Mouse (Mus musculus): ENCODE measurements around the gene Galnt2. TPM values are rescaled to one million over a fixed set of nuclear protein-coding genes. Genes with fewer than 3 reads are reported as not detected.

The Galnt2 gene
- polyA plus RNA-seq, 1 experiment, result 22.2 TPM

GRCm38 (mm10) chr8:124263058-124263457 is 31.9 kb downstream of the Galnt2 start:
- Histone ChIP-seq H3K27me3 (ENCODE audit: control insufficient read depth, insufficient read depth, low read length) (no peaks in the 10 kb centered on the region), H3K36me3 (ENCODE audit: control insufficient read depth, insufficient read depth, low read length) (no peaks in the 10 kb centered on the region), H3K27ac (ENCODE audit: control insufficient read depth, insufficient read depth, low read length) (no peak overlapping the region), H3K4me1 (replicated peaks; ENCODE audit: control insufficient read depth, insufficient read depth, low read length) (peaks cover 62% of the 10 kb centered on the region), H3K4me3 (ENCODE audit: control insufficient read depth, insufficient read depth, low read length) (no peak overlapping the region)
- WGBS, result 91% methylated on average over 9 of the region's 9 CpGs
- no peak for TF ChIP-seq POLR2A (IDR thresholded peaks at IDR 0.05; ENCODE audit: control insufficient read depth, extremely low read depth, insufficient read depth, low read length, poor library complexity)
- TF ChIP-seq CTCF (IDR thresholded peaks at IDR 0.05; ENCODE audit: borderline replicate concordance, control insufficient read depth, extremely low read depth, insufficient read depth, low read length, poor library complexity), result no peak
- DNase-seq, result no peak

- Histone ChIP-seq H3K4me1 (replicated peaks; ENCODE audit: control insufficient read depth, insufficient read depth, low read length) (peaks cover 57% of the 10 kb centered on the region), H3K27ac (ENCODE audit: control insufficient read depth, insufficient read depth, low read length) (no peak overlapping the region), H3K27me3 (ENCODE audit: control insufficient read depth, insufficient read depth, low read length) (no peaks in the 10 kb centered on the region), H3K36me3 (ENCODE audit: control insufficient read depth, insufficient read depth, low read length) (no peaks in the 10 kb centered on the region), H3K4me3 (ENCODE audit: control insufficient read depth, insufficient read depth, low read length) (no peak overlapping the region)
- DNase-seq, result no peak
- TF ChIP-seq POLR2A (IDR thresholded peaks at IDR 0.05; ENCODE audit: control insufficient read depth, extremely low read depth, insufficient read depth, low read length, poor library complexity) (no peak), CTCF (IDR thresholded peaks at IDR 0.05; ENCODE audit: borderline replicate concordance, control insufficient read depth, extremely low read depth, insufficient read depth, low read length, poor library complexity) (no peak)
- 73% methylated on average over 8 of the region's 8 CpGs for WGBS
Measured at GRCm38 (mm10) chr8:124264032-124264431, 32.8 kb downstream of the Galnt2 start.

GRCm38 (mm10) chr8:124264671-124265070 is 33.5 kb downstream of the Galnt2 start:
- no peak for DNase-seq
- no peaks in the 10 kb centered on the region for H3K27me3 ChIP-seq (ENCODE audit: control insufficient read depth, insufficient read depth, low read length)
- 94% methylated on average over 12 of the region's 12 CpGs for WGBS
- peaks cover 55% of the 10 kb centered on the region for H3K4me1 ChIP-seq (replicated peaks; ENCODE audit: control insufficient read depth, insufficient read depth, low read length)
- no peak overlapping the region for H3K4me3 ChIP-seq (ENCODE audit: control insufficient read depth, insufficient read depth, low read length)
- no peak for TF ChIP-seq CTCF (IDR thresholded peaks at IDR 0.05; ENCODE audit: borderline replicate concordance, control insufficient read depth, extremely low read depth, insufficient read depth, low read length, poor library complexity)
- TF ChIP-seq POLR2A (IDR thresholded peaks at IDR 0.05; ENCODE audit: control insufficient read depth, extremely low read depth, insufficient read depth, low read length, poor library complexity), result no peak
- no peak overlapping the region for H3K27ac ChIP-seq (ENCODE audit: control insufficient read depth, insufficient read depth, low read length)
- no peaks in the 10 kb centered on the region for H3K36me3 ChIP-seq (ENCODE audit: control insufficient read depth, insufficient read depth, low read length)

GRCm38 (mm10) chr8:124265130-124265529 is 33.9 kb downstream of the Galnt2 start:
- no peak overlapping the region for H3K4me3 ChIP-seq (ENCODE audit: control insufficient read depth, insufficient read depth, low read length)
- no peak for DNase-seq
- peaks cover 51% of the 10 kb centered on the region for H3K4me1 ChIP-seq (replicated peaks; ENCODE audit: control insufficient read depth, insufficient read depth, low read length)
- H3K36me3 ChIP-seq (ENCODE audit: control insufficient read depth, insufficient read depth, low read length), result no peaks in the 10 kb centered on the region
- no peaks in the 10 kb centered on the region for H3K27me3 ChIP-seq (ENCODE audit: control insufficient read depth, insufficient read depth, low read length)
- no peak overlapping the region for H3K27ac ChIP-seq (ENCODE audit: control insufficient read depth, insufficient read depth, low read length)
- WGBS, result 97% methylated on average over 2 of the region's 2 CpGs
- TF ChIP-seq POLR2A (IDR thresholded peaks at IDR 0.05; ENCODE audit: control insufficient read depth, extremely low read depth, insufficient read depth, low read length, poor library complexity), result no peak
- TF ChIP-seq CTCF (IDR thresholded peaks at IDR 0.05; ENCODE audit: borderline replicate concordance, control insufficient read depth, extremely low read depth, insufficient read depth, low read length, poor library complexity), result no peak

GRCm38 (mm10) chr8:124265798-124266197 is 34.6 kb downstream of the Galnt2 start:
- no peaks in the 10 kb centered on the region for H3K36me3 ChIP-seq (ENCODE audit: control insufficient read depth, insufficient read depth, low read length)
- peaks cover 48% of the 10 kb centered on the region for H3K4me1 ChIP-seq (replicated peaks; ENCODE audit: control insufficient read depth, insufficient read depth, low read length)
- H3K4me3 ChIP-seq (ENCODE audit: control insufficient read depth, insufficient read depth, low read length), result no peak overlapping the region
- WGBS, result 56% methylated on average over 8 of the region's 8 CpGs
- H3K27me3 ChIP-seq (ENCODE audit: control insufficient read depth, insufficient read depth, low read length), result no peaks in the 10 kb centered on the region
- TF ChIP-seq POLR2A (IDR thresholded peaks at IDR 0.05; ENCODE audit: control insufficient read depth, extremely low read depth, insufficient read depth, low read length, poor library complexity) (no peak), CTCF (IDR thresholded peaks at IDR 0.05; ENCODE audit: borderline replicate concordance, control insufficient read depth, extremely low read depth, insufficient read depth, low read length, poor library complexity) (no peak)
- no peak for DNase-seq
- no peak overlapping the region for H3K27ac ChIP-seq (ENCODE audit: control insufficient read depth, insufficient read depth, low read length)

- WGBS, result 81% methylated on average over 4 of the region's 4 CpGs
- no peaks in the 10 kb centered on the region for H3K27me3 ChIP-seq (ENCODE audit: control insufficient read depth, insufficient read depth, low read length)
- H3K27ac ChIP-seq (ENCODE audit: control insufficient read depth, insufficient read depth, low read length), result no peak overlapping the region
- H3K4me3 ChIP-seq (ENCODE audit: control insufficient read depth, insufficient read depth, low read length), result no peak overlapping the region
- no peaks in the 10 kb centered on the region for H3K36me3 ChIP-seq (ENCODE audit: control insufficient read depth, insufficient read depth, low read length)
- peaks cover 52% of the 10 kb centered on the region for H3K4me1 ChIP-seq (replicated peaks; ENCODE audit: control insufficient read depth, insufficient read depth, low read length)
- no peak for DNase-seq
- no peak for TF ChIP-seq CTCF (IDR thresholded peaks at IDR 0.05; ENCODE audit: borderline replicate concordance, control insufficient read depth, extremely low read depth, insufficient read depth, low read length, poor library complexity)
- no peak for TF ChIP-seq POLR2A (IDR thresholded peaks at IDR 0.05; ENCODE audit: control insufficient read depth, extremely low read depth, insufficient read depth, low read length, poor library complexity)
Measured at GRCm38 (mm10) chr8:124267206-124267605, 36.0 kb downstream of the Galnt2 start.

- DNase-seq, result no peak
- H3K36me3 ChIP-seq (ENCODE audit: control insufficient read depth, insufficient read depth, low read length), result no peaks in the 10 kb centered on the region
- no peak overlapping the region for H3K4me3 ChIP-seq (ENCODE audit: control insufficient read depth, insufficient read depth, low read length)
- TF ChIP-seq CTCF (IDR thresholded peaks at IDR 0.05; ENCODE audit: borderline replicate concordance, control insufficient read depth, extremely low read depth, insufficient read depth, low read length, poor library complexity) (no peak), POLR2A (IDR thresholded peaks at IDR 0.05; ENCODE audit: control insufficient read depth, extremely low read depth, insufficient read depth, low read length, poor library complexity) (no peak)
- no peak overlapping the region for H3K27ac ChIP-seq (ENCODE audit: control insufficient read depth, insufficient read depth, low read length)
- H3K4me1 ChIP-seq (replicated peaks; ENCODE audit: control insufficient read depth, insufficient read depth, low read length), result peaks cover 69% of the 10 kb centered on the region
- WGBS, result 93% methylated on average over 6 of the region's 6 CpGs
- no peaks in the 10 kb centered on the region for H3K27me3 ChIP-seq (ENCODE audit: control insufficient read depth, insufficient read depth, low read length)
Measured at GRCm38 (mm10) chr8:124270504-124270903, 39.3 kb downstream of the Galnt2 start.
